Comparison of ENCODE assay signal across 27 mouse cellular contexts in the genomic region with DNA sequence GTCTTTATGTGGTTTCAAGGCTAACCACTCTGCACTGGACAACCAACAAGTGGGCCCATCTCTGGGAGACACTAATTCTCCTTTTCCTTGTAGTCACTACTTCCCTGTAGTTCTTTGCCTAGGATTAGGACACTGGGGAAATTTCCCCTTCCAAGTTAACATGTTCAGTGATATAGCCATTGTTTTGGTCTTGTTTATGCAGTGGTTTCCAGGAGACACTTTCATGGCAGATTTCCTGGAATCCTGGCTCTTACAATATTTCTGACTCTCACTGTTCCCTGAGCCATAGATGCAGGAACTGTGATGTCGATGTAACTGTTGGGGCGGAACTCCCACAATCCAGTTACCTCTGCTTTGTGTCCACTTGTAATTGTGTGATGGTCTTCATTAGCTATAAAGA.
DNase-seq lines count a peak whose midpoint lies in the region; ATAC-seq and TF ChIP-seq lines count a peak whose summit lies in the region.
"Had no signal": no experiment of that assay in that cellular context is flagged by ENCODE, and none has a peak within 500 bp of the region (broad histone marks: within the 10 kb centered on the region; RNA-seq: fewer than 3 reads in every experiment).

No protein-coding gene starts in this region.

- no peaks in the 10 kb centered on the region for H3K4me1 ChIP-seq in hindbrain, postnatal 0 days (ENCODE audit: insufficient read depth, low read length)
- H3K4me1 ChIP-seq: embryonic facial prominence, embryonic 12.5 days; heart, embryonic 15.5 days; hindbrain, embryonic 12.5 days; limb, embryonic 12.5 days; liver, embryonic 15.5 days had no signal

- no peaks in the 10 kb centered on the region for H3K27me3 ChIP-seq in hindbrain, postnatal 0 days (ENCODE audit: insufficient read depth, low read length)
- H3K27me3 ChIP-seq: embryonic facial prominence, embryonic 12.5 days; heart, embryonic 15.5 days; hindbrain, embryonic 12.5 days; limb, embryonic 12.5 days; liver, embryonic 15.5 days had no signal

- no peak for ATAC-seq in hindbrain, postnatal 0 days
- ATAC-seq: activated CD4-positive, CD25-positive, alpha-beta regulatory T cell, adult 4 months; CD4-positive, CD25-positive, alpha-beta regulatory T cell, adult 4 months; forebrain, embryonic 14.5 days; intestine, embryonic 16.5 days had no signal

- no peaks in the 10 kb centered on the region for H3K9me3 ChIP-seq in hindbrain, postnatal 0 days (ENCODE audit: low read length)
- H3K9me3 ChIP-seq: embryonic facial prominence, embryonic 12.5 days; heart, embryonic 15.5 days; hindbrain, embryonic 12.5 days; limb, embryonic 12.5 days; liver, embryonic 15.5 days had no signal

- WGBS in hindbrain, postnatal 0 days = 86% methylated on average over 2 of the region's 2 CpGs

- no peak overlapping the region for H3K4me3 ChIP-seq in hindbrain, postnatal 0 days (ENCODE audit: low read length)
- H3K4me3 ChIP-seq: embryonic facial prominence, embryonic 12.5 days; gastrocnemius, adult 2 months; heart, embryonic 15.5 days; hindbrain, embryonic 12.5 days; limb, embryonic 12.5 days; liver, embryonic 15.5 days had no signal

- no peaks in the 10 kb centered on the region for H3K36me3 ChIP-seq in hindbrain, postnatal 0 days (ENCODE audit: insufficient read depth, low read length)
- H3K36me3 ChIP-seq: embryonic facial prominence, embryonic 12.5 days; heart, embryonic 15.5 days; hindbrain, embryonic 12.5 days; limb, embryonic 12.5 days; liver, embryonic 15.5 days had no signal

- H3K4me2 ChIP-seq in hindbrain, postnatal 0 days (ENCODE audit: low read depth, low read length) = no peak overlapping the region
- H3K4me2 ChIP-seq: embryonic facial prominence, embryonic 12.5 days; heart, embryonic 15.5 days; hindbrain, embryonic 12.5 days; limb, embryonic 12.5 days; liver, embryonic 15.5 days had no signal

- peak; percentile 49 to 55 for DNase-seq in heart, adult 18-20 months
- DNase-seq in heart, postnatal 25 days (ENCODE audit: low spot score) = no peak
- DNase-seq in NIH3T3 (ENCODE audit: low read depth) = peak; percentile 30
- DNase-seq in heart, adult 9 months (ENCODE audit: low spot score in 2 of 2) = peak; percentile 9 to 32
- DNase-seq in heart, postnatal 4 days = peak; percentile 17
- DNase-seq in hindbrain, postnatal 0 days (ENCODE audit: low spot score) = no peak
- DNase-seq in left cerebral cortex, adult 8-10 months (ENCODE audit: low spot score in 2 of 2) = no peak
- DNase-seq: adrenal gland, postnatal 10 days; cerebellum, adult 9-10 months; cerebellum, postnatal 36 days; embryo, embryonic 11 days; gastrocnemius, adult 2 months; kidney, adult 8-10 months; kidney, postnatal 4 days; midbrain, embryonic 14.5 days; thymus, adult 2 months; thymus, postnatal 36 days had no signal

- H3K27ac ChIP-seq in hindbrain, postnatal 0 days = no peak overlapping the region
- H3K27ac ChIP-seq: embryonic facial prominence, embryonic 12.5 days; gastrocnemius, adult 2 months; heart, embryonic 15.5 days; hindbrain, embryonic 12.5 days; kidney, postnatal 0 days; limb, embryonic 12.5 days; liver, embryonic 15.5 days had no signal

- no peak for TF ChIP-seq CTCF in hindbrain, postnatal 0 days (IDR thresholded peaks at IDR 0.05; ENCODE audit: low read depth)

- intact Hi-C loops in heart, postnatal 25 days (cut with DNase I) = no loop called here

- no peak overlapping the region for H3K9ac ChIP-seq in hindbrain, postnatal 0 days (replicated peaks; ENCODE audit: low read length)
- H3K9ac ChIP-seq: embryonic facial prominence, embryonic 12.5 days; heart, embryonic 15.5 days; hindbrain, embryonic 12.5 days; limb, embryonic 12.5 days; liver, embryonic 15.5 days had no signal

Comparison
In these comparisons a context has a peak if more than half of its experiments do, and no peak if none do; other contexts are left out.
1. DNase-seq: peak in heart, adult 18-20 months (2 of 2), NIH3T3 (single experiment), heart, adult 9 months (2 of 2) and heart, postnatal 4 days (single experiment); none in heart, postnatal 25 days (single experiment), hindbrain, postnatal 0 days (single experiment) and left cerebral cortex, adult 8-10 months (0 of 2).